Mouse (Mus musculus): ENCODE results near the gene Gnpat.
A peak's percentile ranks its signal among the peaks of the same experiment; 100 is the strongest.

Gnpat gene

DNA sequence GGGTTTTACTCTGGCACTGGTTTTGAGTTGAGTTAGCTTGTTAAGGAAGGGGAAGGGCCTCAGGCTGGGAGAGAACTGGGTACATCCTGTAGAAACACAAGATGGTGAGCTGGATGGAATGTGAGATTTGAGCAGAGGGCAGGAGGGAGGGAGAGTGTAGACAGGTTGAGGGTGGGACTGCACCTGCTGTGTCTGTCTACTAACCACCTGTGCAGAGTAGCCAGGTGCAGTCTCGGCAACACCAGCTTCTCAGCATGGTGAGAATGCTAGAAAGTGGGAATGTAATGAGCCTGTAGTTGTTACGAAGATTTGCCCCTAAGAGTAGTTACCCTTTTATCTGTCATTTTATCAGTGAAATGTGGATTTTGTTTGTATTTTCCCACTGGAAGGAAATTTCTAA is 42.6 kb downstream of the Gnpat start:
- no peak for DNase-seq (ENCODE audit: low read depth)

DNA sequence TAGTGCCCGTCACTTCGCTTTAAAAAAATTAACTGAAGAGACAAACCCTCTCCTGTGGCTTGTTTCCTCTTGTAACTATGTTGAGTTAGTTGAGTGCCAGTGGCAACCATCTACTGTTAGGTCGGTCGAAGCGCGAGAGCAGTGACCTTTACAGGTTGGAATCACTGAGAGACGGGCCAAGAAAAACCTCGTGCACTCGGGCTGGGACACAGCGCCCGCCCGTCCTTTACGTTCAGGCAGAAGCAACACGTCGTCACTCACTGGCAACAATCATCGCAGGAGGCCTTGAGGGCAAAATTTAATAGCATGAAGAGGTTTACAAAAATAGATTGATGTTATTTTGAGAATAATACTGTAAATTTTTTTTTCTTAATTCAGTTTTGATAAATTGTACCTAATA is 47.1 kb downstream of the Gnpat start:
- DNase-seq (ENCODE audit: low read depth) = no peak

DNA sequence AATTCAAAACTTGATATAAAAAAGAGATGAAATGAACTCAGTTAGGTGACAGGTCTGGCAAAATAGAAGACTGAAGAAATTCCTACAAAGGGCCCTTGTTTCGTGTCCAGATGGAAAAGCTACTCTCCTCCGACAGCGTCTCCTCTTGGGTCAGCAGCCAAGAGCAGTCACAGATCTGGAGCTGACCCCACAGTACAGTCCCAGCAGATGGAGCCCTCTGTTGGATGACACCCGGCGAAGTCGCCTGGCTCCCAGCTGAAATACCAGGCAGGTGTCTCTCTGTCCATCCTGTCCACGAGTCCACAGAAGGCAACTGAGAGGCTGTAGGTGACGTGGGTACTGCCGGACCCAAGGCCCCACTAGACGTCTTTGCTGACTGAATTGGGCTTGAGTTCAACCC is 47.5 kb downstream of the Gnpat start:
- DNase-seq (ENCODE audit: low read depth) = no peak

DNA sequence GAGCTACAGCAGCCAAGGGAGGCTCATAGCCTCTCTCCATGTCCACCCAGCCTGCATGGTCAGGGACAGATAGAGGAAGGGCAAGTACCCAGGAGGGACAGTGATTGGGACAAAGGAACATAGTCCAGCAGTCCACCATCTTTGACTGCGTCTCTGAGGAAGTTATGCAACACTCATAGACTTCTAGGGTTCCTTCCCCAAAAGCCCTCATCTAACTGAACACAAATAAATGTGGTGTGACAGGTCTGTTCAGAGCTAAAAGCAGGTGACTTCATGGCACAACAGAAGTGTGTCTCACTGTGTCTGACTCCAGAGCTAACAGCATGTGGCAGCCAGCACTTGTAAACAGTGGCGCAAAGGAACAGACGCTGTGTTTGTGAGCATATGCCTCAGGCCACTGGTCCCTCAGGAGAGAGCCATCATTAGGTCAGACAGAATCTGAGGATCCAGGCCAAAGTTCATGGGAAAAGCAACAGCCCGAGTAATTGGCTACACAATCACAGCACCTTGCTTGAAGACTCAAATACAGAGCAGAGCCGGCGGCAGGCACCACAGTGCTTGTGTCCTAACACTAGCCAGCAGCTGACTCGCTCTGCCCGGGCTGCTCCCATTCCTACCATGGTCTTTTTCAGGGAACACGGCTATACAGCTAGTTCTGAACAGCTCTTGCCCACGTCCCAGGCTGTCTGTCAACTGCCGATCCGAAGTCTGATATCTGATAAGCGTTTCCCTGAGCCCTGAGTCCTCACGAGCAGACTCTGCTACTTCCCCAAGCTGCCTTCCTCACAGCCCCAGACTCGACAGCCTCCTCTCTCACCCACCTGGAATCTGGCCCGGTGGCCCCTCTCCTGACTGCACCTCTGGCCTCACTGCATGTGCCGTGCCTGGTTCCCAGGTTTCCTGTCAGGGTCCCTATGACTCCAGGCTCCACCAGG is 49.4 kb downstream of the Gnpat start:
- no peak for DNase-seq (ENCODE audit: low read depth)

DNA sequence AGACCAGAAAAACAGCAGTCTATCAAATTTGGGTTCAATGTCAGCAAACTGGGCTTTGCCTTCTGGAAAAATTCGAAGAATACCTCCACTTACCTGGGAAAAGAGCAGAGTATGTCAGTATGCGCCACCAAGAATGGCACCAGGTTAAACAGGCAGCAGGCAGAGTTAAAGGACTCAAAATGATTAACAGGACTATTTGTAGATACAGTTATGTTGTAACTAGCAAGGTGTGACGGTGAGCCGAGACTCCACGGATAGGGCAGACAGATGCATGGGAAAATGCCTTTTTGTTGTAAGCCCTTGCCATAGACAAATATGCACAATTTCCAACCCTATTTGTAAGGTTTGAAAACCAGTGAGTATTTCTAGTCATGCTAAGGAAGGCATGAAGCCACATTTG is 51.2 kb downstream of the Gnpat start:
- no peak for DNase-seq (ENCODE audit: low read depth)

DNA sequence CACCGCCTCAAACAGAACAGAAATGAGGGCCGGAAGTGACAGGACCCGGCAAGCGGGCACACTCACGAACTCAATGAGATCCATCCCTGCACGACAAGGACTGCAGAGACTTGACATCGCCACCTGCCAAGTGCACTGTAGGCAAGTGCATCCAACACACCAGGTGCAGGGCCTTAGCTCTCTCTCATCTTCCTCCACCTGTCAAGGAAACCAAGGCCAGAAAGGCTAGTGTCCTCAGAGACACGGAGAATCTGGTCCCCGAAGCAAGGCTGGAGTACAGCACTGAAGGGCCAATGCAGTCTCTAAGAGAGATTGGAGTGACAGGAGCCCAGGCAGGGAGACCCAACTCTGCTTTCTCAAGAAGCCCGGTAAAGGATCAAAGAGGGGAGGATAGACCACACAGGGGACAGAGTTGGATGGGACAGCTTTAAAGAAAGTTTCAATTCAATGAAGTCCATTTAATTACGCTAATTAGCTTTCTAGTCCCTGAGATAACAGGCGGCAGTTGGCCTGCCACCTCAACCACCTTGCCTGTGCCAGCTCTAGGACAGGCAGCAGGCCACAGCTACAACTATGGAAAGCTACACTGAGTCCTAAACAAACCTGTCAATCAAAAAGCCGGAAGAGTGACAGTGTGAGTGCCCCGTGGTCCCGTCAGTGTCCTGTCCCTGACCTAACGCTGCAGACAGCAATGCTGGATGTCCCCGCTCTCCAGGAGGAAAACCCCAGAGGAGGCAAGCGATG is 55.1 kb downstream of the Gnpat start:
- DNase-seq (ENCODE audit: low read depth) = no peak

DNA sequence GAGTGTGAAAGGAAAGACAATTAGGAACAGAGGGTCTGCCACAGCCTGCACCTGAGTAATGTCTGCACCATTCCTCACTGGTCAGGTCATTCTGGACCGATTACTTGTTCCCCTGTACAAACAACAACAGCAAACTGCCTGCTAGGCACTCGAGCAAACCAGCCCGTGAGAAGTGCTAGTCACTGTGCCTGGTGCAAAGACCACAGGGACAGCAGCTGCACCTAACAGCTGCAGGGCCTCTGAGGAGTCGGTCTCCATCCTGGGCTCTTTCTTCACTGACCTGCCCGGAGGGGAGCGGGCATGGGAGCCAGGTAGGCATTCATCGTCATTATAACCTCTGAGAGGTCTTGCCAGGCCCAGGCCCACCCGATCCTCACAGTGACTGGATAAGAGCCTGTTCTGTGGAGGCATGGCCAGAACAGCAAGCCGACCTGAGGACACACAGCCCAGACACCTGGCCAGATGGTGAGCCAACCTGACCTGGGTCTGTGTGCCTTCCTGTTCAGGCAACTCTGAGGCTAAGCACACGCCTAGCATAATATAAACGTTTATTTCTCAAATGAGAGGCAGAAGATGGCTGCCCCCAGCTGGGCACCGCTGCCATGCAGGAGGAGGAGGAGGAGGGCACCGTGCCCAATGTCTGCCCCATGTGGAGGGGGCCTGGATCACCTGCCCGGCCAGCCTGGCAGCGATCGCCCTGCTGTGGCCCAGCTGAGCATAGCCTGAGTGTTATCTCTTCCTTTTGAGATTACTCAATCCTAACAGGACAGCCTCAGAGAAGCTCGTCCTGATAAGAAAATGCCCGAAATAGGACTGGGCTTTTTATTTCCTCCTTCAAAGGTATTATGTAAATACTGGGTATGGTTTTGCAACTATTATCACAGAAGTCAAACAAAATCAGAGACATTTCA is 58.8 kb downstream of the Gnpat start:
- no peak for DNase-seq (ENCODE audit: low read depth)

DNA sequence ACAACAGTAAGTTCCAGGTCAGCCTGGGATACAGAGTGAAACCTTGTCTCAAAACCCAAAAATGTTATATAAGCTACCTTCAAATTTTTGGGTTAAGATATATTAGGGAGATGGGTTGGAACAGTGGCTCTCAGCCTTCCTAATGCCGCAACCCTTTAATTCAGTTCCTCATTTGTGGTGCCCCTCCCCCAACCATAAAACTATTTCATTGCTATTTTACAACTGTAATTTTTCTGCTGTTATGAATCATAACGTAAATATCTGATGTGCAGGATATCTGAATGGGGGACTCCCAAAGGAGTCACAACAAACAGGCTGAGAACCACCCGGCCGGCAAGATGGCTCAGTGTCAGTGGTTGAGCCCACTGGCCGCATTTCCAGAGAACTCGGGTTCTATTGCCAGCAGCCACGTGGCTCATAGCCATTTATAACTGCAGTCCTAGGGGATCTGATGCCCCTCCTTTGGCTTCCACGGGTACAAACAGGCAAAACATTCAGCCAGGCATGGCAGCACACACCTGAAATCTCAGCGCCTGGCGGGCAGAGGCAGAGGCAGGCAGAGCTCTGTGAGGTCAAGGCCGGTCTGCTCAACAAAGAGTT is 59.8 kb downstream of the Gnpat start:
- no peak for DNase-seq (ENCODE audit: low read depth)

DNA sequence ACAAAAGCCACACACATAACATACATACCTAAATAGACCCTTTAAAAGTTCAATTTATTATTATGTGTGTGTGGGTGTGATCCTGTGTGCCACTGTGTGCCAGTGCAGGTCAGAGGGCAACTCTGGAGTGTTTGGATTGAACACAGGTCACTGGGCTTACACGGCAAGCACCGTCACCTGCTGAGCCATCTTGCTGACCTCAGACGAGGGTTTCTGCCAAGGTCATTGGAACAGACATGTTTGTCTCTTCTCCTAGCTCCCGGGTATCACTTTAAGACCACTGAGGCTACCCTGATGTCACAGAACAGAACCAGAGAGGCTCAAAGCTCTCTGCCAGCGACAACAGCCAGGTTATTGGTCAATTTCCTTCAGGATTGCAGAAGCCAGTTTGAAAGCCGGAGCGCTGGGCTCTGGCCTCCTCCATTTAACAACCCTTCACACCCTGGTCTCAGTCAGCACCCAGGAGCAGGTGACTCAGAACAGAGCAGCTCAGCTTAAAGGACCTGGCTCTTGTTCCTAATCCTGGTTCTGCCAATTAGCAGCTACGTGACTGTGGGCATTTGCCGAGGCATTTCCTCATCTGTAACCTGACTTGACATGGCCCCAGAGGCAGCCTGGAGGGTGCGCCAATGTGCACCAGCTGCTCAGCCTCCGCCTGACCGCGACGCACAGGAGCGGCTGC is 61.3 kb downstream of the Gnpat start:
- no peak for DNase-seq (ENCODE audit: low read depth)

DNA sequence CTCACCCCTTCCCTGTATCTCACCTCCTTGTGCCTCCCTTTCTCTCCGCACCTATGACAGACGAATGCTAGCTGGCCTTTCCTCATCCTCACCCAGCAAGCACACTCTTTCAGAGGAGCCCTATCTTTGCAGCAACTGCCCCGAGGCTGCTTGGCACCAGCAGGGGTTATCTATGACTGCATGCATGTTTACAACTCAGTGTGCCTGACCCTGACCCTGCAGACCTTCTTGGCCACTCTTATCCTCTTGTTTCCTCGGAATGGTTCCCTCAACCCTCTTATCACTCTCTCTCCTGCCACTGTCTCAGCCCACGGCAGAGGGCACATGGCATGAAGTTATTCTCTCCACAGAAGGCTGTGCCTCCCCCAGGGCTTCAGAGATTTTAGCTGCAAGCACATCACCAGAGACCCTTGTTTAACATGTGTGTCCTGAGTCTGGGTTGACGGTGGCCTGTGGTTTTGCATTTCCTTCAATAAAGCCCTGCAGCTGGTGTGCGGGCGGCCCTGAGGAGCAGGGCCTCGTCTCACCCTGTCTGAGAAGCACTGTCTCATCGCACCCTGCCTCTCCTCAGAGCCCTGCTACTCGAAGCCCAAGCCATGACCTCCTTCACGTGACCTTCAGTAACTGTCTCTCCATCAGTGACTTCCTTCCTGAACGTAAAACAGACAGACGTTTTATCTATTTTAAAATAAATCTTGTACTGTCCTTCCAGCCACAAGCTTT is 62.9 kb downstream of the Gnpat start:
- DNase-seq (ENCODE audit: low read depth) = peak; percentile 44

DNA sequence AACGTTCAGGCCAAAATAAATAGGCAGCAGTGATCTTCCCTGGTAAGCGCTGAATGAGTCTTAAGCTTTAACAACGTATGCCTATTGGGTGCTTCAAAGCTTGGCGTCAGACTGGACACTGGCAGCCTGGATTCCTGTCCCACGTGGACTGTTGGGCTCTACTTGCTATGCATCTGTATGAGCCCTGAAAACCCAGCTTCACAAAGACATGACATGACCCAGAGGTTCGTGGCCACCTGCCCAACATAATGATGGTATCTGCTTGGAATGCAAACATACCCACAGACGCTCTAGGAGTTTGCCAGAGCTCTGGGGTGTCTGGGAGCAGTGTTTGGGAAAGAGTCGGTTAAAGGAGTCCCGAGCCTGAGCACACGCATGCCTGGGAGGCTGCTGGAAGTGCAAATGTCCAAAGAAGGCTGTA is 63.5 kb downstream of the Gnpat start:
- no peak for DNase-seq (ENCODE audit: low read depth)

DNA sequence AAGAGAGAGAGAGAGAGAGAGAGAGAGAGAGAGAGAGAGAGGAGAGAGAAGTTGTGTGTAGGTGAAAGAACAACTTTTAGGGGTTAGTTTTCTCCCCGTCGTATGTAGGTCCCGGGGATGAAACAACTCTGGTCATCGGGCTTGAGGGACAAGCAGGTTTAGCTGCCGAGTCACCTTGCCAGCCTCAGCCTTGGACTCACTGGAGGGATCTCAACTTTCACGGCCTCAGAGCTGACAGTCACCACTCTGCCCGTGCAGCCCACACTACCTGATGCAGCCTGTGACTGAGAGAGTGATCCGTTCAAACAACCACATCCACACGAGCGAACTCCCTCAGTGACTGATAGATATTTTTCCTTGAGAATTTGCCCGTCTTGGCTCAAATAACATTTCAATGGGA is 66.2 kb downstream of the Gnpat start:
- DNase-seq (ENCODE audit: low read depth) = no peak

DNA sequence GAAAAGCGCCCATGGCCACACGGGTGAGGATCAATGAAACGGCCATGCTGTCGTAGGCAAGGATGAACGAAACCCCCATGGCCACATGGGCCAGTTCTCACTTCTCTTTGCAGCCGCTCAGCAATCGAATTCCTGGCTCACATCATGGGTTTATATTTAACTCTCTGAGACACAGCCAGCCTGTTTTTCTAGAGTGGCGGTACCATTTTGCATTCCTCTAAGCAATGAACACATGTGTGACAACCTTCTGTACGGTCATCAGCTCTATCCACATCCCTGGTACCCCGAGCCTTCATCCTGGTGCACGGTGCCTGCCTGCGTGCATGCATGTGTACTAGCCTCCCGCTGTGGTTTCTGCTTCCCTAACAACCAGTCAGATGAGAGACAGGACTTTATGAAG is 67.3 kb downstream of the Gnpat start:
- DNase-seq (ENCODE audit: low read depth) = no peak

DNA sequence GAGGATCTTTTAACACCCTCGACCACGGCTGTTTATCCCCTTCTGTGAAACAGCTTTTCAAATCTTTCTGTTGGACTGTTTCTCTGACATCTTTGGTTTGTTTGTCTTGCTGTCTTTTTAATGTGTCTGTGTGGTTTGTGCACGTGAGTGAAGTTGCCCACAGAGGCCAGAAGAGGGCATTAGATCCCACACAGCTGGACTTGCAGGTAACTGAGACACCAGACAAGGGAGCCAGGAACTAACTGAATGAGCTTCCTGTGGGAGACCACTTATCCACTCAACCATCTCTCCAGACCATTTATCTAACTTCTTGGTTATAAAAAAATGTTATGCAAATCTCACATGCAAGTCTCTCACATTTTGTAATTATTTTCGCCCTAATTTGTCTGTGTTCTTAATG is 67.8 kb downstream of the Gnpat start:
- no peak for DNase-seq (ENCODE audit: low read depth)

DNA sequence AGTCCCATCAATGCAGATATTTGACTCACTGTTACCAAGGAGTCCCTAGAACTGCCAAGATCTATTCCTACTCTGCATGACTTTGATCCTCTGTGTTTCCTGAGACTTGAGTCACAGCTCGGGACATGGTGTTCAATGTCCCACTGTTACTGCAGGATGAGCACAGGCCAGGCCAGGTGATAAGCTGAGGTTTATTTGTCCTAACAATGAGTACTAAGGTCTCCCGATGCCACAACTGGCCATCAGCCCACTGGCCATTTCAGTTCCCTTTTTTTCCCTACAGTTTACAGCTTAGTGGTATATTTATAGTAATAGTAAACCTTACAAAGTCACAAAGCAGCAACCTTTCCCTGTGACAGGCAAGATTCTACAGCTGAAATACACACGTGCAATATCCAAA is 69.6 kb downstream of the Gnpat start:
- no peak for DNase-seq (ENCODE audit: low read depth)

DNA sequence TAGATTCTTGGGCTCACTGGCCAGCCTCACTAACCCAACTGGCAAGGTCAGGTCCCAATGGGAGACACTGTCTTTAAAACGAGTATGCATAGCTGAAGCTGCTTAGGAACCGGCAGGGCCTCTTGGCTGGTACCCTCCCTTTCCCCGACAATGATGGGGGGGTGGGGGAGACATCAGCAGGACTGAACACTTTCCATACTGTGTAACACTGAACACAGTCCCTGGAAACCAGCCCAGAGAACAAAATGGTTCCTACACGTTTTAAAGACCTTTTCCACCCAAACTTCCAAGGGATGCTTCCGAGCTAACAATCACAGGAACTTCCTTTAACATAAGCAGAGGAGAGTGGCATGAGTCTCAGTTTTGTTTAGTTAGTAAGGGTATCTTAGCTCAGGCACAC is 72.3 kb downstream of the Gnpat start:
- no peak for DNase-seq (ENCODE audit: low read depth)

DNA sequence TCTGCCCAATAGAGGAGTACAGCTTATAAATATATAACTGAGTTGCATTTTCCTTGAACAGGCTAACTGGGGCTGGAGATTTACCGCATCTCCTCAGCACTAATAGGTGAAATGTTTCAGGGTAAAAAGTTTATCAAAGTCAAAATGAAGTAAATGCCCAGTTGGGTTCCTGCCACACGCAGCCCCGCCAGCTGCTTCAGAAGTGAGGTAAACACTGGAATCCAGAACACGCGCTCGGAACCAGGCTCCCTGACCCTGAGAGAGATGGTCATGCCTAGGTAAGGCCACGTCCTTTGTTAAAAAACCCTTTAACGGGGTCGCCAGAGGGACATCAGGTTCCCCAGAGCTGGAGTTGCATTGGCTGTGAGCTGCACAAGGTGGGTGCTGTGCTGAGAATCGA is 73.9 kb downstream of the Gnpat start:
- DNase-seq (ENCODE audit: low read depth) = no peak

DNA sequence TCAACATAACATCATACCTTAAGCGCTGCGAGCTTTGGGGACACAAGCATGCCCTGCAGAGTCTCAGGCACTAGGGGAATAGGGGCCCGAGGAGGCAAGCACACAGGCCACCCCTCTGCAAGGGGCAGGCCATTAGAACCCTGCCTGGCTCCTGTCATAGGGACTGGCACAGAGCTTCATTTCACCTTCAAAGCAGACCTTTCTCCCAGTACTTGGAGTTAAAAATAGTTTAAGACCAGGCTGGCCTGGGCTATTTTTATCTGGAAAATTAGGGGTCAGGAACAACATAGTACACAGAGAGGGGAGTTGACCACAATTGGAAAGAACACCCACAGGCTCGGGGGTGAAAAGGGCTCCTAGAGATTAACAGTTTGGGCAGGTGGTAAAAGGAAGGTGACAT is 74.5 kb downstream of the Gnpat start:
- no peak for DNase-seq (ENCODE audit: low read depth)

Measured in c-Kit-positive CD71-negative TER-119-negative erythroid progenitor cells, embryonic 14.5 days (primary cell).